7 mouse cellular contexts compared by ENCODE assay signal in the genomic region with DNA sequence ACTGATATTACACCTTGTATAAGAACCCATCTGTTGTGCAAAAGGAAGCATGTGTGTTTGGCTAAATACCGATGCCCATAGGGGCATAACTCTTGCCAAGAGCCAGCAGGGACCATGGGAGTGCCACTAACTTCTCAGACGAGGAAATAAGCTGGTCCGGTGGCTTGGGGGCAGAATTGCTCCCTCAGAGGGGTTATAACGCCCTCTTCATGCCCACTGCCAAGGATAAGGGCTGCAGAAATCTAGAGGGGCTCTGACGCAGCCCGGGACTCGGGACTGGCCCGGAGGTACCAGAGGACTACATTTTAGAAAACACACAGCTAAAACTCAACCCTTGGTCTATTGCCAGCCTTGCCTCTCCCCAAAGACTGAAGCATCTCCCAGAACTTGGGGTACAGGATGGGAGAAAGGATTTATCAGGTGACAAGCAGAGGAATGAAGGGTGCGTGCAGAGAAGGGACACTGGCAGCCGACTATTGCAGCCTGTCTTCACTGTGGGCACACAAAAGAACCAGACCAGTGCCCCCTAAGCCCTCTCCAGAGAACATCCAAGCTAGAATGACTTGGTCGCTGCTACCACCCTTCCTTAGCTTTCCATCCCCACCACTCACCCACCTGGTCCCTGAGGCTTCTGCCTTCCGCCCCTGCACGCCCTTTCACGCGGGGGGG. TPM values are rescaled to one million over a fixed set of nuclear protein-coding genes. Genes with fewer than 3 reads are reported as not detected.
DNase-seq lines count a peak whose midpoint lies in the region; ATAC-seq lines count a peak whose summit lies in the region.

No protein-coding gene starts in this region.

- 28% methylated on average over 15 of the region's 15 CpGs for WGBS in lung, embryonic 15.5 days
- 30% methylated on average over 15 of the region's 15 CpGs for WGBS in embryonic facial prominence, embryonic 12.5 days
- WGBS in intestine, embryonic 14.5 days: 31% methylated on average over 15 of the region's 15 CpGs
- WGBS in neural tube, embryonic 14.5 days: 17% methylated on average over 15 of the region's 15 CpGs

- peak overlapping the region; percentile 49 for H3K9ac ChIP-seq in lung, embryonic 15.5 days
- H3K9ac ChIP-seq in embryonic facial prominence, embryonic 12.5 days: peak overlapping the region; percentile 65
- peak overlapping the region; percentile 44 for H3K9ac ChIP-seq in intestine, embryonic 14.5 days (ENCODE audit: low read length)
- peak overlapping the region; percentile 67 for H3K9ac ChIP-seq in neural tube, embryonic 14.5 days (replicated peaks; ENCODE audit: low read depth, low read length)

- H3K4me3 ChIP-seq in lung, embryonic 15.5 days: peak overlapping the region; percentile 50
- H3K4me3 ChIP-seq in embryonic facial prominence, embryonic 12.5 days: peak overlapping the region; percentile 51
- peak overlapping the region; percentile 38 for H3K4me3 ChIP-seq in intestine, embryonic 14.5 days (ENCODE audit: low read depth, low read length)
- peak overlapping the region; percentile 48 for H3K4me3 ChIP-seq in neural tube, embryonic 14.5 days (ENCODE audit: low read depth, low read length)

- peaks cover 26% of the 10 kb centered on the region for H3K36me3 ChIP-seq in lung, embryonic 15.5 days
- peaks cover 29% of the 10 kb centered on the region for H3K36me3 ChIP-seq in embryonic facial prominence, embryonic 12.5 days
- peaks cover 23% of the 10 kb centered on the region for H3K36me3 ChIP-seq in intestine, embryonic 14.5 days (ENCODE audit: control insufficient read depth, insufficient read depth, low read length)
- peaks cover 20% of the 10 kb centered on the region for H3K36me3 ChIP-seq in neural tube, embryonic 14.5 days (ENCODE audit: control insufficient read depth, insufficient read depth, low read length)

- H3K27ac ChIP-seq in lung, embryonic 15.5 days: peak overlapping the region; percentile 29; the same call in 1 of the 2 replicates
- H3K27ac ChIP-seq in embryonic facial prominence, embryonic 12.5 days: peak overlapping the region; percentile 47; the same call in 1 of the 2 replicates
- no peak overlapping the region for H3K27ac ChIP-seq in intestine, embryonic 14.5 days (ENCODE audit: low read depth)
- H3K27ac ChIP-seq in neural tube, embryonic 14.5 days (ENCODE audit: low read depth, low read length): peak overlapping the region; percentile 57

- peaks cover 47% of the 10 kb centered on the region for H3K4me1 ChIP-seq in lung, embryonic 15.5 days
- peaks cover 44% of the 10 kb centered on the region for H3K4me1 ChIP-seq in embryonic facial prominence, embryonic 12.5 days
- H3K4me1 ChIP-seq in intestine, embryonic 14.5 days (replicated peaks; ENCODE audit: control insufficient read depth, insufficient read depth, low read length): peaks cover 29% of the 10 kb centered on the region
- peaks cover 60% of the 10 kb centered on the region for H3K4me1 ChIP-seq in neural tube, embryonic 14.5 days (ENCODE audit: control insufficient read depth, insufficient read depth, low read length)

- H3K4me2 ChIP-seq in lung, embryonic 15.5 days: peak overlapping the region; percentile 96
- H3K4me2 ChIP-seq in embryonic facial prominence, embryonic 12.5 days (replicated peaks): peak overlapping the region; percentile 96
- H3K4me2 ChIP-seq in intestine, embryonic 14.5 days (ENCODE audit: low read length): peak overlapping the region; percentile 78
- H3K4me2 ChIP-seq in neural tube, embryonic 14.5 days (ENCODE audit: low read depth, low read length): peak overlapping the region; percentile 87

- intact Hi-C loops in left cerebral cortex, postnatal 36 days (cut with DNase I): loop anchor here (2.0 to 5.0 kb wide), 2 partner anchors 53 to 111 kb away; no protein-coding TSS in a partner anchor

- DNase-seq in lung, postnatal 36 days: no peak
- no peak for DNase-seq in intestine, embryonic 14.5 days (ENCODE audit: low spot score)
- no peak for DNase-seq in left cerebral cortex, postnatal 36 days (ENCODE audit: low spot score in 2 of 2)
- no peak for DNase-seq in adipocyte (ENCODE audit: low spot score)

- no peak for ATAC-seq in lung, embryonic 15.5 days (ENCODE audit: borderline replicate concordance, extremely low read depth, low FRiP score, low TSS enrichment)
- ATAC-seq in embryonic facial prominence, embryonic 12.5 days (ENCODE audit: insufficient number of reproducible peaks, insufficient read depth, low FRiP score, low TSS enrichment): no peak
- no peak for ATAC-seq in intestine, embryonic 14.5 days (replicated peaks; ENCODE audit: low FRiP score, low TSS enrichment, low read depth)
- ATAC-seq in neural tube, embryonic 14.5 days (ENCODE audit: low read depth): no peak

- no peaks in the 10 kb centered on the region for H3K9me3 ChIP-seq in lung, embryonic 15.5 days
- no peaks in the 10 kb centered on the region for H3K9me3 ChIP-seq in embryonic facial prominence, embryonic 12.5 days
- H3K9me3 ChIP-seq in intestine, embryonic 14.5 days (ENCODE audit: control insufficient read depth, low read length): no peaks in the 10 kb centered on the region
- H3K9me3 ChIP-seq in neural tube, embryonic 14.5 days (ENCODE audit: control insufficient read depth, low read length): no peaks in the 10 kb centered on the region

- H3K27me3 ChIP-seq in lung, embryonic 15.5 days: peaks cover 11% of the 10 kb centered on the region; the same call in 1 of the 2 replicates
- H3K27me3 ChIP-seq in embryonic facial prominence, embryonic 12.5 days: no peaks in the 10 kb centered on the region
- H3K27me3 ChIP-seq in intestine, embryonic 14.5 days (replicated peaks; ENCODE audit: control insufficient read depth, insufficient read depth, low read length): 0 out of 2 replicates have a peak, but pooled peaks cover 8% of the 10 kb centered on the region
- H3K27me3 ChIP-seq in neural tube, embryonic 14.5 days (ENCODE audit: control insufficient read depth, insufficient read depth, low read length): no peaks in the 10 kb centered on the region

RNA-seq across cellular contexts. Expression of gene Chpf2, which starts 11.5 kb away (rescaled TPM):
- polyA plus RNA-seq in lung, embryonic 15.5 days (2015; fragmentation: Nextera tagmentation; extraction: Ambion mirVana): 21.7 and 21.8 TPM in 2 replicates
- 23.0 and 24.4 TPM in 2 replicates for polyA plus RNA-seq in embryonic facial prominence, embryonic 12.5 days (2016; fragmentation: Nextera tagmentation; extraction: Ambion mirVana)
- polyA plus RNA-seq in intestine, embryonic 14.5 days (2014; fragmentation: Nextera tagmentation; extraction: Ambion mirVana): 8.6 and 10.6 TPM in 2 replicates
- polyA plus RNA-seq in neural tube, embryonic 14.5 days (2014; fragmentation: Nextera tagmentation; extraction: Ambion mirVana): 13.3 and 13.6 TPM in 2 replicates
- total RNA-seq in left cerebral cortex, postnatal 36 days (2021): 10 to 100 TPM; 69.2 to 76.9 TPM

RNA-seq across cellular contexts. Expression of gene Abcf2, which starts 20.8 kb away (rescaled TPM):
- 108 and 110 TPM in 2 replicates for polyA plus RNA-seq in lung, embryonic 15.5 days (2015; fragmentation: Nextera tagmentation; extraction: Ambion mirVana)
- 126 and 128 TPM in 2 replicates for polyA plus RNA-seq in embryonic facial prominence, embryonic 12.5 days (2016; fragmentation: Nextera tagmentation; extraction: Ambion mirVana)
- polyA plus RNA-seq in intestine, embryonic 14.5 days (2014; fragmentation: Nextera tagmentation; extraction: Ambion mirVana): 97.6 and 98.4 TPM in 2 replicates
- polyA plus RNA-seq in neural tube, embryonic 14.5 days (2014; fragmentation: Nextera tagmentation; extraction: Ambion mirVana): 80.3 and 89.8 TPM in 2 replicates
- total RNA-seq in left cerebral cortex, postnatal 36 days (2021): 10 to 100 TPM; 85.2 to 90.3 TPM

RNA-seq across cellular contexts. Expression of gene Smarcd3, which starts 26.2 kb away (rescaled TPM):
- polyA plus RNA-seq in lung, embryonic 15.5 days (2015; fragmentation: Nextera tagmentation; extraction: Ambion mirVana): 28.5 and 29.7 TPM in 2 replicates
- polyA plus RNA-seq in embryonic facial prominence, embryonic 12.5 days (2016; fragmentation: Nextera tagmentation; extraction: Ambion mirVana): 73.5 and 74.7 TPM in 2 replicates
- polyA plus RNA-seq in intestine, embryonic 14.5 days (2014; fragmentation: Nextera tagmentation; extraction: Ambion mirVana): 26.2 and 27.5 TPM in 2 replicates
- polyA plus RNA-seq in neural tube, embryonic 14.5 days (2014; fragmentation: Nextera tagmentation; extraction: Ambion mirVana): 139 and 179 TPM in 2 replicates
- 100 to 1,000 TPM in 1 of 2 experiments, 10 to 100 TPM in 1; 95.3 to 108 TPM for total RNA-seq in left cerebral cortex, postnatal 36 days (2021)

RNA-seq across cellular contexts. Expression of gene 4931409K22Rik, which starts 41.4 kb away (rescaled TPM):
- not detected in 2 replicates for polyA plus RNA-seq in lung, embryonic 15.5 days (2015; fragmentation: Nextera tagmentation; extraction: Ambion mirVana)
- 0.10 TPM in 1 of 2 replicates, not detected in the other for polyA plus RNA-seq in embryonic facial prominence, embryonic 12.5 days (2016; fragmentation: Nextera tagmentation; extraction: Ambion mirVana)
- 0.15 TPM in 1 of 2 replicates, not detected in the other for polyA plus RNA-seq in intestine, embryonic 14.5 days (2014; fragmentation: Nextera tagmentation; extraction: Ambion mirVana)
- 0.14 and 0.16 TPM in 2 replicates for polyA plus RNA-seq in neural tube, embryonic 14.5 days (2014; fragmentation: Nextera tagmentation; extraction: Ambion mirVana)
- under 1 TPM in 1 of 2 experiments, not detected in 1; 0.23 TPM for total RNA-seq in left cerebral cortex, postnatal 36 days (2021)

RNA-seq across cellular contexts. Expression of gene Asb10, which starts 57.3 kb away (rescaled TPM):
- polyA plus RNA-seq in lung, embryonic 15.5 days (2015; fragmentation: Nextera tagmentation; extraction: Ambion mirVana): 0.36 and 0.59 TPM in 2 replicates
- polyA plus RNA-seq in embryonic facial prominence, embryonic 12.5 days (2016; fragmentation: Nextera tagmentation; extraction: Ambion mirVana): 0.33 and 1.1 TPM in 2 replicates
- 0.28 and 0.32 TPM in 2 replicates for polyA plus RNA-seq in intestine, embryonic 14.5 days (2014; fragmentation: Nextera tagmentation; extraction: Ambion mirVana)
- 0.17 and 0.45 TPM in 2 replicates for polyA plus RNA-seq in neural tube, embryonic 14.5 days (2014; fragmentation: Nextera tagmentation; extraction: Ambion mirVana)
- under 1 TPM in 1 of 2 experiments, not detected in 1; 0.27 TPM for total RNA-seq in left cerebral cortex, postnatal 36 days (2021)
